Mouse (Mus musculus): ENCODE results near the gene Scaf11.
"Not testable (repeated sequence)": the region's sequence is repeated elsewhere in the genome, so short reads cannot be mapped to it uniquely, and the experiment has no call there.

Scaf11 gene

DNA sequence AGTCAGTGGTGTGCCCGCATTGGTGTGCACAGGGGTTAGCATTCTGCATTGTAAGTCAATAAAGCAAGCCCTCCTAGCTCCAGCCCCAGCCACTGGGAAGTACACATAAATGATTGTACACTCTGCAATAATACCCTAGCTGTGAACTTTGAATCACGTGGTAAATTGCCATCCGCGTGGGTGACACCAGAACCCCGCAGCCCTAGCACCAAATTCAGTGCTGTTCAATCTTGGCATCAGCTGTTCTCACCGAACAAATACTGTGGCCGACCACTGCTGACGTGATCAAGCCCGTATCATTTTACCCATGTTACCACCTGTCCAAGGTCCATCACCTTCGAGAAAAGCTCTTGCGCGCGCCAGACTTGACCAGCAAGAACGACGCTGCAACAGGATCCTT lies 3.2 kb upstream of the Scaf11 start:
- no peak for DNase-seq

DNA sequence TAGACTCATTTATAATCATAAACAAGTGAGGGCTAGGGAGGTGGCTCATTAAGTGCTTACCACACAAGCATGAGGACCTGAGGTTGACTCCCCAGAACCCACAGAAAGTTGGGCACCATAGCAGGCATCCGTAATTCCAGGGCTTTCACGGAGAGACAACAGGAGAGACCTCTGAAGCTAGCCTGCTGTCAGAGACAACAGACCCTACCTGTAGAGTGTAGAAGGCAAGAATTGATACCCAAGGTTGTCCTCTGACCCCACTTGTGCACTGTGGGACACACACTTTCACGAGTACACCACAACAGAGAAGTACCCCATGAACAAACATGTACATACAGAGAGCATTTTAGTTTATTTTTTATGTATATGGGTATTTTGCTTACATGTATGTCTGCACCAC lies 2.0 kb upstream of the Scaf11 start:
- no peak for DNase-seq

DNA sequence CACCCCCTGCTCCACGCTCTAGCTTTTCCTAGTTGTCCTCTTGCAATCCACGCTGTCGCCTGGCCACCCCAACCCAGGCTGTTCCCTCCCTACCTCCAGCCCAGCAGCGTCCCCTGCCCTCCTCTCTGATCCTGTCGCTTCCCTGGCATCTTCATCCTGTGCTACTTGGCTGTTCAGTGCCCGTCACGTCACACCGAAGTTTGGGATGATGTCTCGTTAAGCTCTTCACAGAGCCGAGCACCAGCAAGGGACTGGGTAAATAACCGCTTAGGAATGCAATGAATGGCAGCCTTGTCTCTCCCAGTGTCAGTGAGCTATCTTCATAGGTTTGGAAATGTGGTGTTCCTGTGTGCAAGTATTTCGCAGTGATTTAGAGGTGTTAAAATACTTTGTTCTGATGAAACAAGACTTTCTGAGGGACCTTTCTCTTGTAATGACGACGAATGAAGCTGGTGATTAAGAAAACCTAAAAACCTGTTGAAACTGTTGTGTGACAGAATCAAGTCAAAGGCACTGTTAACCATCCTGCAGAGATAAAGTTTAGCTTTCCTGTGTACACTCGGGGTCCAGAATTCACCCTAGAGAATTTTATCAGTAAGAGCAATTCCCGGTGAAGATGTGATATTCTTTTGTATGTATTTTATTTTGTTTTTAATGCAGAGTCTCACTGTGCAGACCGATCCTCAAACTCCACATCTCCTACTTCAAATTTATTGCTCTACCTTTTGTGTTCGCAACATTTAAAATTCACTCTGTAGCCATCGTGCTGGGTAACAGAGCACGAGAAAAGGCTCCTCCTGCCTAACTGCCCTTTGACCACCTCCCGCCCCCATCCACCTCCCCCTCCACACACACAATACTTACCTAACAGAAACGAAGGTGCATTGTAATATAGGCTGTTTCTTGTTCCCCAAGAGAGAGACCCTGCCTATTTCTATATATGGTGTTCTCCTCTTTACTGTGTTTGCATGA lies 1.2 kb upstream of the Scaf11 start:
- no peak for DNase-seq

DNA sequence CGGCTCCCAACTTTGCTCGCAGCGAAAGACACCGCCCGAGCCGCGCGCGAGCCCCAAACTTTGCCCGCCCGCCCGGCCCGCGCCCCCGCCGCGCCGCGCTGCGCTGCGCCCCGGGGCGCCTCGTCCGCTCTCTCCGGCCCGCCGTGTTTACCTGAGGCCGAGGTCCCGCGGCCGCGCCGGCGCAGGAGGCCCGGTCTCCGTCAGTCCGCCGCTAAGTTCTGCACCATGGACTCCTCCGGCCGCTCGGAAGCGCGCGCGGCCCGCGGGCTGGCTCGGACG lies 253 bp downstream of the Scaf11 start:
- DNase-seq: no peak

DNA sequence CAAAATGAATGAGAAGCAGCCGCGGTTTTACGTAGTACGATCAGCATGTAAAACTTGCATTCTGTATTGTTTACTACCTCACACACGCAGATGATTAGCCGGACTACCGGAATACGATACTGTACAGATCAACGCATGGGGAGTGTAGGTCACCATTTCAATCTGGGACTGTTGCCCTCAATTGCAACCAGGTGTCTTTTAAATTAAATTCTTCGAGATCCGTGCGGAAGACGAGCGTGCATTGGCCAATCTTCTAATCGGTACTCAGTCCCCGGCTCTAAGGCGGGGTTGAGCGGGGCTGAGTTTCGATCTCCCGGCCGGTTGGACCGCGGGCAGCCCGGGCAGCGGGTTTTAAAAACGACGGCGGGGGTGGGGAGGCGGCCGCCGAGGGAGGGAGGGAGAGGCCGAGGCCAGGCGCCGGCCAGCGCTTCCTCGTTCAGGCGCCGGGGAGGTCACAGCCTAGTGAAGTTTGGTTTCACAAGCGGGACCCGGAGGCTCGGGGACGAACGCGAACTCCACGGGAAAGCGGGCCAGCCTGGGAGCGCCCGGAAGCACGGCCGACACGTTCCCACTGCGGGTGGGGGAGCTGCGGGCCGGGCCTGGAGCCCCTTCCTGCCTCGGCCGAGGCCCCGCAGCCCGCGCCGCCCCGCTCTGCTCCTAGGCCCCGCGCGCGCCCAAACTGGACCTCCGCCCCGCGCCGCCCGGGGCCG lies 747 bp downstream of the Scaf11 start:
- DNase-seq: peak; percentile 68 to 75

DNA sequence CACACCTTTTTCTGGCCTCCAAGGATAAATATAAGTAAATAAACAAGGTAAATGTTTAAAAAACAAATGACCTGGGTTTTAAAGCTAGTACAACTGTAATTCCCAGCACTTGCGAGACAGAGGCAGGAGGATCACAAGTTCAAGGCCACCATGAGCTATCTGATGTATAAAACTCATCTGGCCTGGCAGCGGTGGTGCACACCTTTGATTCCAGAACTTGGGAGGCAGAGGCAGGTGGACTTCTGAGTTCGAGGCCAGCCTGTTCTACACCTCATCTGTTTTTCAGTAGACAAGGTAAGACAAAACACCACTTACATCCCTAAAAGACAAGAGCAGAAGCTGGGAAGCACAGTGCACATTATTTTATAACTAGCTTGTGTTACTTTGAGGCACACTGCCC lies 2.4 kb downstream of the Scaf11 start:
- no peak for DNase-seq

DNA sequence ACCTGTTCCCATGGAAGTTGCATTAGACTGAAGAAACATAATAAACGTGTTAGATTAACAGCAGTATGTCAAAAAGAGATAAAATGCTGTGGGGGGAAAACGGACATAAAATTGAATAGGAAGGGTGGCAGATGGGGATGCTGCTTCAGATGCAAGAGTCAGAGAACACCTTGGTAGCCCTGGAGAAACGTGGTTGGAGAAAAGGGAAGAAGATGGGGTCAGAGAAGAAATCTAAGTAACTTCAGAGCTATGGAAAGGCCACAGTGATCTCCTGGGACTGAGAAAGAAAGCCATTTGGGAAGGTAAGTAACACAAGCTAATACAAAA lies 3.3 kb downstream of the Scaf11 start:
- DNase-seq: no peak

DNA sequence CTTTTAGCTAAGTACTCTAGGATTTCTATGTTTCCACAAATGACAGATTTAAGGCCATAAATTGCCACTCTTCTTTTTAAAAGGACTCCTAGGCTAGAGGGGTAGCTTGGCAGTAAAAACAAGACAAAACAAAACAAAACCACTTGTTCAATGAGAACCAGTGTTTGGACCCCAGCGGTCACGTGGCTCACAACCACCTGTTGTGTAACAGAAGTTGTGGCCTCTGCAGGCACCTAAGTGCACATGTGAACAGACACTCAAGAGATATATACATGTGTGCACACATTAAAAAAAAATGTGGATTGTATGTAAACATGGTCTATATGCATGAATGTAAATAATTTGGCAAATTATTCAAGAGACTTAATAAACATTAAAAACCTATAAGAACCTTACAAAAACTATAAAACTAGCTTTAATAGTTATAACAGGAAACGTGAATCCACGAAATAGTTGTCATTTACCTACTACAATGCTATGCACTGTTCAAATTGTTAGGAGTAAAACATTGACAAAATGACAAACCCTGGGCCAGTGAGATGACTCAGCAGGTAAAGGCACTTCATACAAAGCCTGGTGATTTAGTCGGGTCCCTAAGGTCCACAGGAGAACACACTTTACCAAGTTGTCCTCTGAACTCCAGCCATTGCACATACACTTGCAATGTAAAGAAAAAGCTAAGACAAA lies 3.8 kb downstream of the Scaf11 start:
- DNase-seq: no peak

DNA sequence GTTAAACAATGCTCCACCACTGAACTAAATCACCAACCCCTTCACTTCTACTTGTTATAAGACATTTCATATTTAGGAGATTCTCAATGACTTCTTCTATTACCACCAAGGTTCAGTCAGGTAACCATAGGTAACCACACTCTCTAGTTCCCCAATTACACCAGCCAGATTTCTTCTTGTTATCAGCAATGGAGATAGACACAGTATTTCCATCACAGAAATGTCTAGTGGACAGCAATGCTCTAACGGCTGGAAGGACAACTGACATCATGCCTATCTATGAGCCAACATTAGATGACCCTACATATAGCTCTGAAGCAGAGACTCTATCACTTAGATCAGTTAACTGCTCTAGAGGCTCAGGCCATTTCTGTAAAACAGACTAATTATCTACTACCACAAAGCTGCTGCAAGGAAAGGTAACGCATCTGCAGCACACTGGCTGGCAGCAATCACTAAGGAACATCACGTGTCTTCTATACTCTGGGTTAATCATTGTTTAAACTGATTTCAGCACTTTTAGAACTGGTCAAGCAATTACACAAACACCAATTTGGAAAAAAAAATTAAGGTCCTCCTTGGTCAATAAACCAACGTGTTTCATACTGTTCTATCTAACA lies 4.9 kb downstream of the Scaf11 start:
- DNase-seq: no peak

DNA sequence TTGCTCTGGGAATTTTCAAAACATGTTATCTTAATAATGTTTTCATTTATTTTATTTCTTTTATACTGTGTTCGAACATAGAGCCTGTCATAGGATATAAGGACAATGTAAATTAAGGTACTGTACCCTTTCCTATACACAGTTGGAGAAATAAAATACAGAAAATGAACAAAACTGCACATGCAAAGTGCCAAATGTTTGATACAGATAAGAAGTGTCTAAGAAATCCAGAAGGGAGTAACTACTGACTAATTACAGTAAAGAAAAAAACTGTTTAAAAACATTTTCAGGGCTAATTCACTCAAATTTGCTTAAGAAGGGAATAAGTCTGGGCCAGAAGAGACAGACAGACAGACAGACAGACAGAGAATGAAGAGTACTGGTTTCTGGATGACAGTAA lies 7.3 kb downstream of the Scaf11 start:
- no peak for DNase-seq

DNA sequence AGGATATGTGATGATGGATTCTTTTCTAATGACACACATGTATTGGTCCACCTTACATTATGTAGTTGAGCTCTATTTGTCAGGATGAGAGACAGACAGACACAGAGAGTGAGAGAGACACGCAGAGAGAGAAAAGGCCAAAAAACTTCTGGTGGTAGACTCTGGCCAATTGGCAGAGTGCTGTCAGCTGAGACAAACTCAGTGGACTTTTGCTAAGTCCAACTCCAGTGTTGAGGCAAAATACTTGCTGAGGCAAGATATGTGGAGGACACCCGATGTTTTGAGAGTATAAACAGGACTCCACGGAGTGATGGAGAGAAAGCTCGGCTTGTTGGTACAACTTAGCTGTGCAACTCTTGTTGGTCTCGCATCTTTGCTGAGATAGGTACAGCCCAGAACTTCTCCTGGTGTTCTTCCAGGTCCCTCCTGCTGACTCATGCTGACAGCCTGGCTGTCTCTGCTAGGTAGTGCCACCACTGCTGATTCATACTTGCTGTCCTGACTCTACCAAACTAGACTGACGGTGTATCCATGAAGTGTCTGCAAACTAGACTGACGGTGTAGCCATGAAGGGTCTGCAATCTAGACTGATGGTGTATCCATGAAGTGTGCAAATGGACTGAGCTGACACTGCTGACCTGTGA lies 11.9 kb downstream of the Scaf11 start:
- no peak for DNase-seq

DNA sequence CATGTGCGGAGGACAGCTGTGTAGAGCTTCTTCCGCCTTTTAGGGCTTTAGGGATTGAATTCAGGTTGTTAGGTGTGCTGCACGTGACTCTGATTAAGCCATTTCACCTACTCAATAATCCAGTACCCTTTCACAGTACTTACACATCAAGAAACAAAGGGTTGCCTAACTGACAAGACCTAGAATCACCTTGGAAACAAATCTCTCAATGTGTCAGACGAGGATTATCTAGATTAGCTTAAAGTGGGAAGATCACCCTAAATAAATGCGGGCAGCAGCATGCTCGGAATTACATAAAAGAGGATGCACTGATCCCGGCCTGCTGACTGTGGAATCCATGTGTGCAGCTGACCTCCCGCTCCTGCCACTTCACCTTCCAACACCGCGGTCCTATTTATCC lies 13.9 kb downstream of the Scaf11 start:
- no peak for DNase-seq

DNA sequence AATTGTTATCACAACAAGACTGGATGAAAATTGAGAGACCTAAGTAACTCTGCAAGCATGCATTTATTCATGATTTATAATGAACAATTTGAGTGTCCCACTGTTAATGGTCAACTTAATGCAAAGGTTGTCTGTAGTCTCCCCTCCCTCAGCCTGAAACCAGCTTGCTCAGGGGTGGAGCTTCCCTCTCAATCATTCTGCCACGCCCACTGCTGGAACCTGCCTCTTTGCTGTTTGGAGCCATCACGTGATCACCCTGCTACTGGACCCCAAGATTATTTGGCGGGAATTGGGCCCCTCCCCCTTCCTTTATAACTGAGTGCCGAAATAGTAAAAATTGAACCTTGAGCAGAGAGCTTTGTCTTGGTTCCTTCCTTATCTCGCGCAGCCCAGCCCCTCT lies 19.2 kb downstream of the Scaf11 start:
- not testable (repeated sequence) for DNase-seq

DNA sequence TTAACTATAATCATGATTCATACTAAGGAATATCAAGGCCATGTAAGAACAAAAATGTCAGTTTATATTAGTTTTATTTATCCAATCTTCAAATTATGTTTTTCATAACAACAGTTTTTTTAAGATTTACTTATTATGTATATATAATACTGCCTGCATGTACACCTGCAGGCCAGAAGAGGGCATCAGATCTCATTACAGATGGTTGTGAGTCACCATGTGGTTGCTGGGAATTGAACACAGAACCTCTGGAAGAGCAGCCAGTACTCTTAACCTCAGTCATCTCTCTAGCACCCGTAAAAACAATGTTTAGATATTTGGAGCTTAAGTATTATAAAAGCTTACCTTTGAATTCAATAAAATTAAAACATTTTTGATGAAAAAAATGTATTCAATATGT lies 26.4 kb downstream of the Scaf11 start:
- no peak for DNase-seq

DNA sequence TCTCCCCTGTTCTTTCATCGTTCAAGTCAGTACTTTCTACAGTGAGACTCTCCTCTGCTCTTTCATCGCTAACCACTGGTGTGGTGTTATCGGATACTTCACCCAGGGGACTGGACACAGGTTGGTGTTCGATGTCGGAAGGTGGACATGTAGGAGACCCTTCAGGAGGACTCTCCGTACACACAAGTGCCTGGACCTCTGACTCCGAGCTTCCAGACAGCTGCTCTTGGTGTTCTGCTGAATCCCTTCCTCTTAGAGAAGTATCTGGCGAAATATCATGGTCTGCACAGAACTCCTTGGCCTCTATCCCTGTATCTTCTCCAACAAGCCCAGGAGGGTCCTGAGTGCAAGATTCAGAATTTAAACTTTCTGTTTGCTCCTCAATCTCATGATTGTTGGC lies 40.7 kb downstream of the Scaf11 start:
- no peak for DNase-seq

DNA sequence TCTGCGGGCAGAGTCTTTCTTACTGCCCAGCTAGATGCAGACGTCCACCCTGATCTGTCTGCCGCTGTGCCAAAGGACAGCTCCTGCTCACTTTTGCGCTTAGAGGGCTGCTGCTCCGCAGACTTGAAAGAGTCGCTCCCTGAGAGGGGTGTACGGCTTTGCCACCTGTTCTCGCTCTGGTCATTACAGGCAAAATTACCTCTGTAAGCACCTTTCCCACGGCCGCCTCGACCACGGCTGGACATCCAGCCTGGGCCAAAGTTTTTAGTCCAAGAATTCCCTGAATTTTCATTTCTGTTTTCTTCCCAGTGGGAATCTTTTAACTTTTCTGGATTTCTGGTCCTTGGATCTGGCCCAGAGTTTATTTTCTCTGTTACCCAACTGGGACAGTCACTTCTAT lies 42.5 kb downstream of the Scaf11 start:
- no peak for DNase-seq

DNA sequence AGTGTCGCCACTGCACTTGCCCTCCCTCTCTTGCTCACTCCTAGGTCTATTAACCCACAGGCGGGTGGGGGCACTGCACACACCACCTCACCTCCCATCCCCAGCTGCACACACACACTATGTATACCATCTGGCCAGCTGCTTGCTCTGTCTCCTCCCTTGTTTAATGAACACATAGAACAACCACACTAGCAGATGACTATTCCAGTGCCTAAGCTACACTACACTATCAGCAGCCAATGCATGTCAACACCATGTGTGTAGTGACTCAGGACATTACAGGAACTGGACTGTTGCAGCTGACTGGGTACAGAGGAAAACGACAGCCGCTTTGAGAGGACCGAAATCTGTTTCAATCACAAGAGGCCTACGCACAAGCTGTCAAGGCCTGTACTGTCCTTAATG lies 51.9 kb downstream of the Scaf11 start:
- no peak for DNase-seq

DNA sequence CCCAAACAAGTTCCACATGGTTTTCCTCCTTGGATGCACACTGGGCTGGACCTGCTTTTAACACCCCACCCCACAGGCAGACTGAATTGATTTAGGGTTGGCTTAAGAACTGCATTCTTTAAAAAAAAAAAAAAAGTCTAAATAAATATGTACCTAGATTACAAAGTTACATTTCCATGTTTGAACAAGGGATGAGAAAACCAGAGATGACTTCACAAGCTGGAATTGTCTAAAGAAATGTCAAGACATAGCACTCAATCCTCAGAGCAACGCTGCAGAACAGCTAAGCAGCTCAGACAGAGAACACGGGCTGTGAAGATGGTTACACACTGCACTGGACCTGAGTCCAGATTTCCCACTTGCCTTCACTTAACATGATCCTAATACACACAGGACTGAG lies 53.5 kb downstream of the Scaf11 start:
- DNase-seq: no peak

DNA sequence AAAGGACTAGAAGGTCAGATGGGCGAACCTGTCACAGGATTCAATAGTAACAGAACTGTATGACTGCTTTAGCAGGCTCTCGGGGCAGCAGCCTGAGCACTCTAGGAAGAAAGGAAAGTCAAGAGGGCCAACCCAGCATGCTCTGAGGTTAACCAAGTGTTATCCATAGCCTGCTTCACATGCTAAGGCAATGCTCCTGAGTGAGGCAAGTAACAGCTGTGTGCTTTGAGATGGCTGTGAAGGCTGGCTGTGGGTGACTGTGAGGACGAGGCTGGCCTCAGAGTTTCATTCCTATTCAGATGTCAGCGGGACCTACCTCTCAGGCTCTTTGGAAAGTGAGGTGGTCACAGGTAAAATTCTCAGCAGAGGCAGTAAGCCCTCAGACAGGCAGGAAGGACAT lies 54.4 kb downstream of the Scaf11 start:
- DNase-seq: no peak

DNA sequence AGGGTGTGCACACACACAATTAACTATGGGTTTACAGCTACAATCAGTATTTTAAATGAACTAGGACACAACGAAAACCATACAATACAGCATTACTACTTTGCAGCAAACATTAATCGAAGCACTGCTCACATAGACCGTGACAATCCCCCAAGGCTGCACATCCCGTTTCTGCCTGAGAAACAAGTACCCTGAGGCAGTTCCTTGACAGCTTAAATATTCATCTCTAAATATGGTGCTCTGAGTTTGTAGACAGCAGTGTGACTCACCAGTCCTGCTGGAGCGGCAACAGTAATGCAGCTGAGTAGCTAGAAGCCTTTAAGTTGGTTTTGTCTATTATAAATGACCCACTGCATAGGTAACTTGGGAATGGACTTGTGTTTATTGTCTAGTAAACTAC lies 55.1 kb downstream of the Scaf11 start:
- DNase-seq: no peak

DNA sequence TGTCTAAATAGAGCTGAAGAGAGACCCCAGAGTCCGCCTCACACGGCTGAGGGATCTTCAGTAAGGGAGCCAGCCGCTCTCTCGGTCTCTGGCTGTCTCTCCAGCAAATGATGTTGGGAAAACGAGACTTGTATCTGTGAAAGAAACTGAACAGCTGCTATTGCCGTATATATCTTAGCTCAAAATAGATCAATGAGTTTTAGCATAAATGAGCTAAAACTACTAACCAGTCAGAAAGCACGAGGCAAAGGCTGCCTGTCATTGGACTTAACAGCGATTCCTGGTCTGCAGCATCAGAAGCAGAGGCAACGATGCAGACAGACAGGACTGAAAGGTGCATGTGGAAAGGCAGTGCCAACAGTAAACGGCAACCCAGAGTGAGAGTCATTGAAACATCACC lies 62.3 kb downstream of the Scaf11 start:
- DNase-seq: no peak

DNA sequence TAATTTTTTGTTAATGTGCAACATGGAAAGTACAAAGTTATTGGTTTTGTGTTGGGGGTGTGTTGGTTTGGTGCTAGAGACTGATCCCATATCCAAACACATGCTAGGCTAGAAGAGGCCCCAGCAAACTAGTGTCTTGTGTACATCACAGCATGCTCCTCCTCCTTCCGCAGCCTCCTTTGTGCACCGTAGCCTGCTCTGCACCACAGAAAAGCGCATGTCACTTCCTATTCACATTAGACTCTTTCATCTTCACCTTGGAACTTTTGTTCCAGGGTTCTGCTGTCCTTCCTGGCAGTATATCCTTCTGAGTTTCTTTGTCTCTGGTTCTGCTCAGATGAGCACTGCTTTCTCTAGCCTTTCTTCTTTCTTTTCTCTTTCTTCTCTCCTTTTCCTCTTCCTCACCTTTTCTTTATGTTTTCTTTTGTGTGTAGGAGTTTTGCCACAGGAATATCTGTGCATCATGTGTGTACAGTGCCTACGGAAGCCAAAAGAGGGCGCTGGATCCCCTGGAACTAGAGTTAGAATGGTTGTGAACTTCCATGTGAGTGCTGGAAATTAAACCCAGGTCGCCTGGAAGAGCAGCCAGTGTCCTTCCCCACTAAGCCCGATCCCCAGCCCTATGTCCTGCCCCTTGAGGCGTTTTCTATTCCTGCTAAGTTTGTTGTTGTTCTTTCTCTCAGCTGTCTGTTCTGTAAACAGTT lies 63.9 kb downstream of the Scaf11 start:
- no peak for DNase-seq

DNA sequence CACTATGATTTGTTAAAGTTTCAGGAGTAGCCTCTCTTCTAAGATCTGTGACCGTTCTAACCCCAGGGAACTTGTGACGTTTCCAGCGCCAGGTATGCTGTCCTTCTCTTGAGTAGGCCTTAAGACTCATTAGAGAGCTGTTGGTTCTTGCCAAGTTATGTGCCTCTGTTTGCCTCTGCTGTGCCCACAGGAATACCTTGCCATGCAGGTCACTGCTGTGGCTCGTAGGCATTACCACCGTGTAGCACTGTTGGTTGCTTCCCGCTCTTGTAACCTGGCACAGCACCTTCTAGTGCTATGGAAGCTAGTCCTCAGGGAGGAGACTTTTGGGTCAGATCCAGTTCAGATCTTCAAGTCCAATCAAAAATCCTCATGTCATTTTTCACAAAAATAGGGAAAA lies 65.6 kb downstream of the Scaf11 start:
- no peak for DNase-seq

Data from cerebellum, postnatal 14 days (tissue).